Mouse (Mus musculus) embryo, embryonic 10 days (tissue): ENCODE measurements around the gene Avpi1.
"Not testable (repeated sequence)": the region's sequence is repeated elsewhere in the genome, so short reads cannot be mapped to it uniquely, and the experiment has no call there.

Experiments used
- DNase-seq: peaks from one replicate; pipeline ENCODE4 v3.0.0-alpha.2; 2015; ENCODE audit warnings: low spot score

The Avpi1 gene

GRCm38 (mm10) chr19:42104681-42105080, 24.2 kb downstream of the Avpi1 start:
- DNase-seq = no peak

- DNase-seq = no peak
These were observed 29.5 kb downstream of the Avpi1 start for GRCm38 (mm10) chr19:42099406-42099805.

GRCm38 (mm10) chr19:42090637-42091141, 38.2 kb downstream of the Avpi1 start:
- DNase-seq = peak; percentile 38

- peak; percentile 100 for DNase-seq
These were observed 38.9 kb downstream of the Avpi1 start, which contains the start of gene Pi4k2a for GRCm38 (mm10) chr19:42089748-42090595. TSS of gene Pi4k2a (plus strand) at chr19:42090470.

GRCm38 (mm10) chr19:42089103-42089747, 39.6 kb downstream of the Avpi1 start:
- peak; percentile 78 for DNase-seq

GRCm38 (mm10) chr19:42086166-42086565, 42.7 kb downstream of the Avpi1 start, which contains the start of gene Morn4:
TSS of gene Morn4 (minus strand) at chr19:42086357.
- peak; percentile 98 for DNase-seq

GRCm38 (mm10) chr19:42085690-42086089, 43.2 kb downstream of the Avpi1 start:
- DNase-seq = no peak

GRCm38 (mm10) chr19:42081613-42082012, 47.2 kb downstream of the Avpi1 start:
- DNase-seq = not testable (repeated sequence)

- no peak for DNase-seq
These were observed 48.4 kb downstream of the Avpi1 start for GRCm38 (mm10) chr19:42080469-42080868.

GRCm38 (mm10) chr19:42079950-42080349, 48.9 kb downstream of the Avpi1 start:
- DNase-seq = no peak

GRCm38 (mm10) chr19:42079006-42079405, 49.9 kb downstream of the Avpi1 start:
- DNase-seq = no peak

DNA sequence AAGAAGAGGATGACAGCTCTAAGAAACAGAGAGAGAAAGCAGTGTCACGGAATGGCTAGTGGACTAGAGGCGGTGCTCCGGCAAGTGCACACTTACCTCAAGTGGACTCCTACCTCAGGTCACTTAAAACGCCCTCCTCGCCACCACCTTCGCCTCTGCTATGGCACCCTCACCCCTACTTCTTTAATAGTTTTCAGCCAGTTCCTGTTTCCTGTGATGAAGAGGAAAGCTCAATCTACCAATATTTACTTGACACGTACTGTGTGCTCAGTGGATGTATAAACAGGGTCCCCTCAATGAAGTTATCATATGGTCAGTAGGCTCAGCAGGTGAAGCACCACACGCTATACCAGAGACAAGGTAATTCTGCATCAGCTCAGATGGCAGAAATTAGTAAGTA, 50.3 kb downstream of the Avpi1 start:
- DNase-seq = no peak

DNA sequence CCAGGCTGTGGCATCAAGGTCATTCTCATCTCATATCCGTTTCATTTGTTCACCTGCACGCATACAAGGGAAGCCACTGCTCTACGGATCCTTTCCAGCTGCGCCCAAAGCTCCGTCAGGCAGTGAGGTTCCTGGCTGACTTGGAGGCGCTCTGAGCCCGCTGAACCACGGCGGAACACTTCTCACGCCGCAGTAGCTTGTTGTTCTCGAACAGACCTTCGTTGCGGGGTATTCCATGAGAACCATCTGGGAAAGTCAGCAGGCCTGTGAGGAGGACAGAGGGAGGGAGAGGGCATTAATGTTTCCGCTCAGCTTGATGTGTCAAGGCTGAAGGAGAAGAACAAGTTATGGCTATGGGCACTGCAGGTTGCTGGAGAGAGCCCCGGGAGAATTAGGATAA, 52.9 kb downstream of the Avpi1 start:
- no peak for DNase-seq

DNA sequence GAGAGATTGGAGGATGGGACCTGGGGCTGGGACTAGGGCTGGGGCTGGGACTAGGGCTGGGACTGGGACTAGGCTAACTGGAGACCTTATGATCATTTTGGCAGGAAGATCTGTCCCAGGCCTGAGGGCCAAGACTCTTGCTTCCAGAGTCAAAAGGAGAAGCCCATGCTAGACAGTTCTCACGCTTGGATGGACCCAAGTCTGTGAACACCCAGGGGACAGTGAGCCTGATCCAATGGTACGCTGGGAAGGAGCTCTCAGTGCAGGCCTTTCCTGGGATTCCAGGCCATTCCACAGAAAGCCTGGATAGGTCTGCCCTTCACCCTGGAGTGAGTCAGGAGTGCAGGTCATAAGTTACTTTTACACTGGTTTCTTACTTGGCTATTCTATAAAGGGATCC, 53.8 kb downstream of the Avpi1 start:
- no peak for DNase-seq
